Mouse (Mus musculus) liver, embryonic 14.5 days (tissue): ENCODE data around the gene Hnmt.

Source experiments
- CTCF ChIP-seq: IDR thresholded peaks from 2 replicates; pipeline ENCODE4 v1.5.1; 2016; ENCODE audit warnings: antibody characterized with exemption, low read depth, control low read depth
- EP300 ChIP-seq: IDR thresholded peaks from 2 replicates; pipeline ENCODE4 v1.6.1; 2016; ENCODE audit warnings: antibody characterized with exemption, low read depth

- no peak for TF ChIP-seq CTCF
- no peak for TF ChIP-seq EP300
These were observed at the start of gene Hnmt for GRCm38 (mm10) chr2:24049344-24049990.
